In the genomic region with DNA sequence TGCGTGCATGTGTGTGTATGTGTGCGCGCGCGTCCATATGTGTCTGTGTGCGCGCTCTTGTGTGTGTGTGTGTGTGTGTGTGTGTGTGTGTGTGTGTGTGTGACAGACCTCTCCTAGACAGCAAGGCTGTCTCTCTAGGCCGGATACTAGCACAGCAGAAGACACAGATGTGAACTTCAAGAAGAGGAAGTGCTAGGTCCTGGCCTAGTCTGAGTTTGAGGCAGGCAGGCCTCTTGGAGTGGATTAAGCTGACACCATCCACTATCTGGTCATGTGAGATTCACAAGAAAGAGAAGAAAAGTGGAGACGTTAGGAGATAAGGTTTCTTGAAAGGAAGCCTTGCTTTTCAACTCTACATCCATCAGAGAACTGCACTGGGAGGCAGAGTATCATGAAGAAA, we compare ENCODE assay signal across 13 mouse cellular contexts. TPM values are rescaled to one million over a fixed set of nuclear protein-coding genes. Genes with fewer than 3 reads are reported as not detected.
DNase-seq lines count a peak whose midpoint lies in the region; ATAC-seq lines count a peak whose summit lies in the region.
"Had no signal": no experiment of that assay in that cellular context is flagged by ENCODE, and none has a peak within 500 bp of the region (broad histone marks: within the 10 kb centered on the region; RNA-seq: fewer than 3 reads in every experiment).

No protein-coding gene starts in this region.

- H3K36me3 ChIP-seq in liver, embryonic 16.5 days (ENCODE audit: control insufficient read depth, insufficient read depth), result no peaks in the 10 kb centered on the region
- H3K36me3 ChIP-seq in forebrain, embryonic 10.5 days (replicated peaks), result no peaks in the 10 kb centered on the region
- H3K36me3 ChIP-seq: midbrain, embryonic 10.5 days had no signal

- no peaks in the 10 kb centered on the region for H3K27me3 ChIP-seq in liver, embryonic 16.5 days (ENCODE audit: control insufficient read depth, insufficient read depth, low read depth, low read length)
- H3K27me3 ChIP-seq in forebrain, embryonic 10.5 days (ENCODE audit: poor library complexity, severe bottlenecking), result no peaks in the 10 kb centered on the region

- H3K4me2 ChIP-seq in liver, embryonic 16.5 days (ENCODE audit: low read depth, low read length), result no peak overlapping the region
- H3K4me2 ChIP-seq: lung, embryonic 14.5 days had no signal

- H3K4me3 ChIP-seq in liver, embryonic 16.5 days (ENCODE audit: low read depth, low read length), result no peak overlapping the region
- no peak overlapping the region for H3K4me3 ChIP-seq in forebrain, embryonic 10.5 days
- H3K4me3 ChIP-seq: midbrain, embryonic 10.5 days had no signal

- no peak overlapping the region for H3K27ac ChIP-seq in liver, embryonic 16.5 days (ENCODE audit: low read length)
- H3K27ac ChIP-seq in forebrain, embryonic 10.5 days, result no peak overlapping the region
- H3K27ac ChIP-seq: midbrain, embryonic 10.5 days had no signal

- WGBS in liver, embryonic 16.5 days (ENCODE audit: insufficient replicate concordance), result 62% methylated on average over 9 of the region's 9 CpGs
- 91% methylated on average over 9 of the region's 9 CpGs for WGBS in forebrain, embryonic 10.5 days

- ATAC-seq in CD4-positive, CD25-positive, alpha-beta regulatory T cell, adult 4 months, result no peak
- peak; percentile 22 for ATAC-seq in liver, embryonic 16.5 days (ENCODE audit: low read depth)

- no peaks in the 10 kb centered on the region for H3K9me3 ChIP-seq in liver, embryonic 16.5 days (replicated peaks; ENCODE audit: control insufficient read depth, low read length)
- no peaks in the 10 kb centered on the region for H3K9me3 ChIP-seq in forebrain, embryonic 10.5 days
- H3K9me3 ChIP-seq: midbrain, embryonic 10.5 days had no signal

- no peak overlapping the region for H3K9ac ChIP-seq in liver, embryonic 16.5 days (ENCODE audit: low read depth, low read length)
- H3K9ac ChIP-seq: lung, embryonic 14.5 days had no signal

- peaks cover 2% of the 10 kb centered on the region for H3K4me1 ChIP-seq in liver, embryonic 16.5 days (ENCODE audit: control insufficient read depth, low read depth, low read length)
- H3K4me1 ChIP-seq in forebrain, embryonic 10.5 days, result peaks cover 7% of the 10 kb centered on the region

- peak; percentile 31 for DNase-seq in CD4-positive, CD25-positive, alpha-beta regulatory T cell, adult 2 months (ENCODE audit: low read depth, low spot score)
- DNase-seq in 416B (ENCODE audit: low read depth), result peak; percentile 46
- DNase-seq in brain, adult 2 months (ENCODE audit: low read depth, low spot score), result peak; percentile 61
- no peak for DNase-seq in right cerebral cortex, postnatal 14 days
- DNase-seq in gastrocnemius, postnatal 10 days, result no peak
- no peak for DNase-seq in forebrain, embryonic 10.5 days (ENCODE audit: extremely low spot score, low spot score)
- DNase-seq: cerebellum, adult 2 months; left cerebral cortex, postnatal 4 days; lung, embryonic 14.5 days; right cerebral cortex, postnatal 4 days had no signal

RNA-seq across cellular contexts. Expression of a gene that starts 8.6 kb away (rescaled TPM):
- polyA plus RNA-seq in CD4-positive, CD25-positive, alpha-beta regulatory T cell, adult 4 months (2017; shearing (Covaris generic)), result not detected
- 2.2 and 2.4 TPM in 2 replicates for polyA plus RNA-seq in liver, embryonic 16.5 days (2015; fragmentation: Nextera tagmentation; extraction: Ambion mirVana)
- 1 to 10 TPM; 1.1 to 3.3 TPM for total RNA-seq in gastrocnemius, postnatal 10 days (2021)
- polyA plus RNA-seq in forebrain, embryonic 10.5 days (2016; fragmentation: Nextera tagmentation; extraction: Ambion mirVana), result 3.7 and 4.1 TPM in 2 replicates

RNA-seq across cellular contexts. Expression of a gene that starts 40.3 kb away (rescaled TPM):
- polyA plus RNA-seq in CD4-positive, CD25-positive, alpha-beta regulatory T cell, adult 4 months (2017; shearing (Covaris generic)), result not detected
- 0.83 and 0.88 TPM in 2 replicates for polyA plus RNA-seq in liver, embryonic 16.5 days (2015; fragmentation: Nextera tagmentation; extraction: Ambion mirVana)
- 10 to 100 TPM; 39.2 to 52.3 TPM for total RNA-seq in gastrocnemius, postnatal 10 days (2021)
- 0.91 and 2.1 TPM in 2 replicates for polyA plus RNA-seq in forebrain, embryonic 10.5 days (2016; fragmentation: Nextera tagmentation; extraction: Ambion mirVana)

Comparison
In these comparisons a context has a peak if more than half of its experiments do, and no peak if none do; other contexts are left out.
1. DNase-seq: peak in CD4-positive, CD25-positive, alpha-beta regulatory T cell, adult 2 months (single experiment), 416B (single experiment) and brain, adult 2 months (single experiment); none in right cerebral cortex, postnatal 14 days (single experiment), gastrocnemius, postnatal 10 days (single experiment) and forebrain, embryonic 10.5 days (single experiment).